Mouse (Mus musculus): ENCODE results near the gene Ccdc85c. TPM values are rescaled to one million over a fixed set of nuclear protein-coding genes. Genes with fewer than 3 reads are reported as not detected.

Ccdc85c gene
- polyA plus RNA-seq, 1 experiment from 2014 or later = 4.2 TPM

DNA sequence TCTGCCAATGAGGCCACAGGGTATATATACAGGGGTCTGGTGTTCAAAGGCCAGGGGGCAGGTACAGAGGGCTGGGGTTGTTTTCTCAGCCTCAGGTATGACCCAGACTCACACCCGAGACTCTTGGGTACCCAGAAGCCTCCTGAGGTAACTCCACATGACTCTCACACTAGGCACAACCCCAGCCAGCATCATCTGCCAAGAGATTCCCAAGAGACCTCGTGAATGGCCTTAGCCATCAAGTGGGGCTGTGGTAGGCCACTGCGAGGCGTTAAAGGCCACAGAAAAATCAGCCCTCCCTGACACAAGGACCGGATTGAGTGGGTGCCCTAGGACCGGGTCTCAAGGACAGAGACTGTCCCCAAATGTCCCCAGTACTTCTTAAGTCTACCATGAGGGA lies 62.7 kb downstream of the Ccdc85c start:
- Histone ChIP-seq H3K4me2 (ENCODE audit: low read depth, low read length) (no peak overlapping the region), H3K9me3 (replicated peaks; ENCODE audit: control insufficient read depth, low read length) (no peaks in the 10 kb centered on the region), H3K27me3 (ENCODE audit: control insufficient read depth, insufficient read depth, low read length) (no peaks in the 10 kb centered on the region), H3K36me3 (ENCODE audit: control insufficient read depth, insufficient read depth) (no peaks in the 10 kb centered on the region), H3K4me3 (ENCODE audit: low read length) (no peak overlapping the region), H3K27ac (ENCODE audit: low read length) (no peak overlapping the region), H3K4me1 (ENCODE audit: control insufficient read depth, insufficient read depth, low read length) (peaks cover 26% of the 10 kb centered on the region), H3K9ac (ENCODE audit: low read length) (no peak overlapping the region)
- no peak for ATAC-seq (replicated peaks; ENCODE audit: extremely low read depth, insufficient read depth, low FRiP score)
- 77% methylated on average over 6 of the region's 6 CpGs for WGBS

DNA sequence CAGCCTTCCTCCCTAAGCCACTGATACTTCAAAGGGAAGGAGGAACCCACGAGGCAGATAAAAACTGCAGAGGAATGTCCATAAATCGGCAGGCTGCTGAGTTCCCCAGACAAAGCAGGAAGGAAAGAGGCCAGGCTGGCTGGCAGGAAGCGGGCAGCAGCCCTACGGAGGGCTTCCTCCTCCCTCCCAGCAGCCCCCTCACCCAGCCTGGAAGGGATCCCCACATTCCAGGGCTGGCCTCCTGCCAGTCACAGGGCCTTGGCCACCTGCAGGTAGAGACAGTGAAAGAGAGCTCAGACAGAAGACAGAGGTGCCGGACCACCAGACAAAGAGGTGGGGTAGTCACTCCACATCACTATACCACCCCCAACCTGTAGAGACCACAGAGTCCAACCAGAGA lies 63.2 kb downstream of the Ccdc85c start:
- no peak overlapping the region for H3K4me2 ChIP-seq (ENCODE audit: low read depth, low read length)
- H3K4me3 ChIP-seq (ENCODE audit: low read length) = no peak overlapping the region
- H3K9me3 ChIP-seq (replicated peaks; ENCODE audit: control insufficient read depth, low read length) = no peaks in the 10 kb centered on the region
- H3K9ac ChIP-seq (ENCODE audit: low read length) = no peak overlapping the region
- peaks cover 26% of the 10 kb centered on the region for H3K4me1 ChIP-seq (ENCODE audit: control insufficient read depth, insufficient read depth, low read length)
- H3K36me3 ChIP-seq (ENCODE audit: control insufficient read depth, insufficient read depth) = no peaks in the 10 kb centered on the region
- ATAC-seq (replicated peaks; ENCODE audit: extremely low read depth, insufficient read depth, low FRiP score) = no peak
- no peaks in the 10 kb centered on the region for H3K27me3 ChIP-seq (ENCODE audit: control insufficient read depth, insufficient read depth, low read length)
- no peak overlapping the region for H3K27ac ChIP-seq (ENCODE audit: low read length)
- 24% methylated on average over 5 of the region's 5 CpGs for whole genome bisulfite sequencing

DNA sequence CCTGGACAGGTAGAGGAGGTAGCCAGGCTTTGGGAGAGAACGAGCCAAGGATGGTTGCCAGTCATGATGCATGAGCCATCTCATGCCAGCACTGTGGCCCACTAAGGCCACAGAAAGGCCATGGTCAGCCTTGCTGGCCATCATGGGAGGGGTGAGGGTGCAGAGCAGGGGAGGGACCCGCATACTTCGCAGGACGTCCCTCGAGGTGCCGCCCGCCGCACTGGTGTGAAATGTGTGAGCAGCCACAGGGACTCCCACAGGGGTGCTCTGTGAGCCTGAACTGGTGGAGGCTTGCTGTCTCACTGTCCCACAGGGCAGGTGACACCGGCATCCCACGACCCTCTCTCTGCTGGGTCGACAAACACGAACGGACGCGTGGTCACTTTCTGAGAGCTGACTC lies 64.6 kb downstream of the Ccdc85c start:
- Histone ChIP-seq H3K36me3 (ENCODE audit: control insufficient read depth, insufficient read depth) (no peaks in the 10 kb centered on the region; the same call in 1 of the 2 replicates), H3K4me1 (ENCODE audit: control insufficient read depth, insufficient read depth, low read length) (peaks cover 26% of the 10 kb centered on the region)

DNA sequence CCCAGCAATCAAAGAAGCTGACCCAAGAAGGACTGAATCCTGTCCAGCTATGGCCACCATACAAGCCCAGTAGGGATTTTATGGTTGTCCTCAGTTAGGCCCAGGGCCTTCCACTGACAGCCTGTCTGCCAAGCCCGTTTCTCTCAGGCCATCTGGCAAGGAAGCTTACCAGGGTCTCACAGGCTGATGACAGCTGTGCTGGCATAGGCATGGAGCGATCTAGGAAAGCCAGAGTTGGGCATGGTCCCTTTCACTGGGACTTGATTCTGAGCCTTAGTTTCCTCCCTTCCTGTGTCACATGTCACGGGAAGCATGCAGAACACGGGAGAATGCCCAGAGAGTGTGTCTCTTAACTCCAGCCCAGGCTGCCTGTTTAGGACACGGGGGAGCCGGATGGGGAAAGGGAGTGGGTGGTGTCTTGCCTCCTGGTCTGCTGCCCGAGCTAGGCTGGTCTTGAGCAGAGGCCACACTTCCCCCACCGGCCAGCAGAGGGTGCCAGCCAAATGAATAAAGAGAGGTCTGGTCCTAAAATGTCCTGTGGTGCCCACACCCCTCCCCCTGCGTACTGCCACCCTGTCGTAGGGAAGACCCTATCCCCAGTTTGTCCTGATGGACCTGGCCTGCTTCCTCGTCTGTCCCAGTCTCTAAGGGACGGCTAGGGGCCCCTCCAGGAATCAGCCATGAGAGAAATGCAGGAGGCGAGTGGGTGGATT lies 66.3 kb downstream of the Ccdc85c start:
- Histone ChIP-seq H3K4me1 (ENCODE audit: control insufficient read depth, insufficient read depth, low read length) (peaks cover 24% of the 10 kb centered on the region), H3K36me3 (ENCODE audit: control insufficient read depth, insufficient read depth) (no peaks in the 10 kb centered on the region; the same call in 1 of the 2 replicates), H3K9me3 (replicated peaks; ENCODE audit: control insufficient read depth, low read length) (no peaks in the 10 kb centered on the region), H3K9ac (ENCODE audit: low read length) (no peak overlapping the region), H3K27me3 (ENCODE audit: control insufficient read depth, insufficient read depth, low read length) (no peaks in the 10 kb centered on the region), H3K27ac (ENCODE audit: low read length) (no peak overlapping the region), H3K4me2 (ENCODE audit: low read depth, low read length) (no peak overlapping the region), H3K4me3 (ENCODE audit: low read length) (no peak overlapping the region)
- WGBS = 27% methylated on average over 13 of the region's 13 CpGs
- peak; percentile 38 for ATAC-seq (replicated peaks; ENCODE audit: extremely low read depth, insufficient read depth, low FRiP score)

More for the DNA sequence above, 64.6 kb downstream of the Ccdc85c start:
- no peak overlapping the region for H3K4me3 ChIP-seq (ENCODE audit: low read length)
- H3K27ac ChIP-seq (ENCODE audit: low read length) = no peak overlapping the region
- ATAC-seq (replicated peaks; ENCODE audit: extremely low read depth, insufficient read depth, low FRiP score) = no peak
- no peak overlapping the region for H3K9ac ChIP-seq (ENCODE audit: low read length)
- H3K27me3 ChIP-seq (ENCODE audit: control insufficient read depth, insufficient read depth, low read length) = no peaks in the 10 kb centered on the region
- no peak overlapping the region for H3K4me2 ChIP-seq (ENCODE audit: low read depth, low read length)
- WGBS = 91% methylated on average over 15 of the region's 15 CpGs
- no peaks in the 10 kb centered on the region for H3K9me3 ChIP-seq (replicated peaks; ENCODE audit: control insufficient read depth, low read length)

DNA sequence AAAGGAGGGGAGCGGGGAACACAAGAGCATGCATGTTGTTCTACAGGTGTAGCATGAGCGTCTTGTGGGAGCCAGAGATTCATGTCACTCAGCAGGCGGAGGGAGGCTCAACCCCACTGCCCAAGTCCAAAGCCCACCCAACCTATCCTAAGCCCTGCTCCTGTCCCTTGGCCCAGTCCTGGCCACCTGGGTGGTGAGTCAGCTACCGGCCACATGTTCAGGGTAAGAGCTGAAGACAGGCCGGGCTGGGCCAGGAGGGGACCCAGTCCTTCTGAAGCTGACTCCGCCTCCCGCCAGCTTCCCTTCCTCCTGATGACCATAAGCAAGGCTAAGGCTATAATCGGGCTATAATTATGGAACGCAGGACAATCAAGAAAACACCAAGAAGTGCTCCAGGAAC lies 67.0 kb downstream of the Ccdc85c start:
- no peak overlapping the region for H3K4me2 ChIP-seq (ENCODE audit: low read depth, low read length)
- peaks cover 2% of the 10 kb centered on the region for H3K36me3 ChIP-seq (ENCODE audit: control insufficient read depth, insufficient read depth)
- H3K9me3 ChIP-seq (replicated peaks; ENCODE audit: control insufficient read depth, low read length) = no peaks in the 10 kb centered on the region
- no peak overlapping the region for H3K9ac ChIP-seq (ENCODE audit: low read length)
- no peak overlapping the region for H3K27ac ChIP-seq (ENCODE audit: low read length)
- H3K27me3 ChIP-seq (ENCODE audit: control insufficient read depth, insufficient read depth, low read length) = no peaks in the 10 kb centered on the region
- no peak overlapping the region for H3K4me3 ChIP-seq (ENCODE audit: low read length)
- 84% methylated on average over 9 of the region's 9 CpGs for WGBS
- peaks cover 18% of the 10 kb centered on the region for H3K4me1 ChIP-seq (ENCODE audit: control insufficient read depth, insufficient read depth, low read length)
- ATAC-seq (replicated peaks; ENCODE audit: extremely low read depth, insufficient read depth, low FRiP score) = no peak

DNA sequence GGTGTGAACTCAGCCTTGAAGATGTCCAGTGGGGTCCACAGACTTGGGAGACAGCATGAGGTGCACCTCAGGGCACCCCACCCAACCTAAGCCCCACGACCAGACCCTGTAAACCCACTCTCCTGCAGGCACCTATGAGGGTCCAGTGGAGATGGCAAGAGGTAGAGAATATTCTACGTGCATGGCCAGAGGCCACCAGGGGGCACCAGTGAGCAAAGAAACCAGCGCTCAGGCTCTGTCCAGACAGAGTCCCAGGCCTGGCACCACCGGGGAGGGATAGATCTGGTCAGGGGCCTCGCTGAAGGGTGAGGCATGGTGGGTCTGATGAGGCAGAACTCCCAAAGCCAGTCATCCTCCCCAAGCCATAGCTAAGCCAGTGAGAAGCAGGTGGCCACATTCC lies 68.6 kb downstream of the Ccdc85c start:
- no peak overlapping the region for H3K9ac ChIP-seq (ENCODE audit: low read length)
- no peak overlapping the region for H3K4me3 ChIP-seq (ENCODE audit: low read length)
- WGBS = 16% methylated on average over 5 of the region's 5 CpGs
- no peaks in the 10 kb centered on the region for H3K9me3 ChIP-seq (replicated peaks; ENCODE audit: control insufficient read depth, low read length)
- ATAC-seq (replicated peaks; ENCODE audit: extremely low read depth, insufficient read depth, low FRiP score) = peak; percentile 46; the same call in 1 of the 2 replicates
- peaks cover 2% of the 10 kb centered on the region; the same call in 1 of the 2 replicates for H3K4me1 ChIP-seq (ENCODE audit: control insufficient read depth, insufficient read depth, low read length)
- peaks cover 5% of the 10 kb centered on the region for H3K36me3 ChIP-seq (ENCODE audit: control insufficient read depth, insufficient read depth)
- H3K27ac ChIP-seq (ENCODE audit: low read length) = no peak overlapping the region
- H3K27me3 ChIP-seq (ENCODE audit: control insufficient read depth, insufficient read depth, low read length) = no peaks in the 10 kb centered on the region
- no peak overlapping the region for H3K4me2 ChIP-seq (ENCODE audit: low read depth, low read length)

DNA sequence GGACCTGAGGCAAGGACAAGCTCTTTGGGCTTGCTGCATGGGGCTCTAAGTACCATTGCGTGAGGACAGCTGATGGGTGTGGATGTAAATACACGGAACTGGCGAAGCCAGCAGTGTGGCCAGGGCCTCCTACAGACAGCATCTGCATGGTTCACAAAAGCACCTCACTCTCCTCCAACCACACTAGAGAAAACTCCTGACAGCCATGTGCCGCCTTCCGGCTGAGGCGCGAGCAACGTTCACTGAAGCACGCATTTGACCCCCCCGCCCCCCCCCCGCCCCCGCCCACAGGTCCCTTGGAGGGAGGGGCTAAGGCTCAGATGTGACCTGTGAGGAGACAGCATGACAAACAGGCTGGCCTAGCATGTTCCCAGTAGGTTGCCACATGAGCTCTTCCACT lies 70.2 kb downstream of the Ccdc85c start:
- WGBS = 78% methylated on average over 12 of the region's 12 CpGs
- no peak overlapping the region for H3K4me3 ChIP-seq (ENCODE audit: low read length)
- no peaks in the 10 kb centered on the region for H3K4me1 ChIP-seq (ENCODE audit: control insufficient read depth, insufficient read depth, low read length)
- no peaks in the 10 kb centered on the region for H3K27me3 ChIP-seq (ENCODE audit: control insufficient read depth, insufficient read depth, low read length)
- peaks cover 14% of the 10 kb centered on the region for H3K36me3 ChIP-seq (ENCODE audit: control insufficient read depth, insufficient read depth)
- no peak overlapping the region for H3K4me2 ChIP-seq (ENCODE audit: low read depth, low read length)
- no peak for ATAC-seq (replicated peaks; ENCODE audit: extremely low read depth, insufficient read depth, low FRiP score)
- no peak overlapping the region for H3K27ac ChIP-seq (ENCODE audit: low read length)
- no peaks in the 10 kb centered on the region for H3K9me3 ChIP-seq (replicated peaks; ENCODE audit: control insufficient read depth, low read length)
- no peak overlapping the region for H3K9ac ChIP-seq (ENCODE audit: low read length)

DNA sequence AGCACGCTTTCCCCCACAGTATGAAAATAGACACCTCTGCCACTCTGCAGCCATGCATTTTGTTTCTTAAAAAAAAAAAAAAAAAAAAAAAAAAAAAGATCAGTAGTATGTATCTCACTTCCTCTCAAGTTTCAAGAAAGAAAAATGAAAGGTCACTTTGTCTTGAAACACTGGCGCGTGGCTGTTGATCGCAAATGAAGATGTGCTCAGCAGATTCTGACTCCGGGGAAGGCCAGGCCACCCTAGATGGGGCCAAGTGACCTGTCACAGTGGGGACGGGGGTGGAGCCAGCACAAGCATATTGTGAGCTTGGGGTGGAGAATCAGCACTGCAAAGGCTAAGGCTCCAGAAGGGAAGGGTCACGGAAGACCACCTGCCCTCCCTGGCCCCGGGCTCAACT lies 71.3 kb downstream of the Ccdc85c start:
- 70% methylated on average over 8 of the region's 8 CpGs for WGBS
- Histone ChIP-seq H3K4me3 (ENCODE audit: low read length) (no peak overlapping the region), H3K27me3 (ENCODE audit: control insufficient read depth, insufficient read depth, low read length) (no peaks in the 10 kb centered on the region), H3K36me3 (ENCODE audit: control insufficient read depth, insufficient read depth) (peaks cover 24% of the 10 kb centered on the region), H3K4me1 (ENCODE audit: control insufficient read depth, insufficient read depth, low read length) (no peaks in the 10 kb centered on the region), H3K9me3 (replicated peaks; ENCODE audit: control insufficient read depth, low read length) (no peaks in the 10 kb centered on the region), H3K27ac (ENCODE audit: low read length) (no peak overlapping the region), H3K9ac (ENCODE audit: low read length) (no peak overlapping the region), H3K4me2 (ENCODE audit: low read depth, low read length) (no peak overlapping the region)
- ATAC-seq (replicated peaks; ENCODE audit: extremely low read depth, insufficient read depth, low FRiP score) = no peak

DNA sequence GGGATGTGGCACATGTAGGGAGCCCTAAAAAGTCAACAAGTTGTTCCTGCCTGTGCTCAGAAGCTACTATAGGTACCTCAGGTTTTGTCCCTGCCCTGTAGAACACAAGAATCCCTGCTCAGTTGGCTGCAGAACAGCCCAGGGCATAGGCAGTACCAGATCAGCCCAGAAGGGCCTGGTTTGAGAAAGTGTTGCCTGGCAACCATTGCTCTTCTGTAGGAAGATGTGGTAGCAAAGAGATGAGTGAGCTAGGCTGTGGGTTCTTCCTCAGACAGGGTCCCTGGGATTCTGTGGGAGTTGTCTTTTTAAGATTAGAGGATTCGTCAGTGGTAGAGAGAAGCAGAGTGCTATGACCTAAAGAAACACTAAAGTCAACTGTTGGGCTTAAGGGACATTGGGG lies 75.1 kb downstream of the Ccdc85c start:
- no peak overlapping the region for H3K4me2 ChIP-seq (ENCODE audit: low read depth, low read length)
- H3K4me3 ChIP-seq (ENCODE audit: low read length) = no peak overlapping the region
- H3K27ac ChIP-seq (ENCODE audit: low read length) = no peak overlapping the region
- no peak for ATAC-seq (replicated peaks; ENCODE audit: extremely low read depth, insufficient read depth, low FRiP score)
- no peaks in the 10 kb centered on the region for H3K4me1 ChIP-seq (ENCODE audit: control insufficient read depth, insufficient read depth, low read length)
- H3K9me3 ChIP-seq (replicated peaks; ENCODE audit: control insufficient read depth, low read length) = no peaks in the 10 kb centered on the region
- H3K9ac ChIP-seq (ENCODE audit: low read length) = no peak overlapping the region
- no peaks in the 10 kb centered on the region for H3K27me3 ChIP-seq (ENCODE audit: control insufficient read depth, insufficient read depth, low read length)
- peaks cover 45% of the 10 kb centered on the region for H3K36me3 ChIP-seq (ENCODE audit: control insufficient read depth, insufficient read depth)
- WGBS = 88% methylated on average over 1 of the region's 1 CpGs

Measured in heart, embryonic 16.5 days (tissue).